13 mouse cellular contexts compared by ENCODE assay signal in genomic region chr19:37540201-37540600, GRCm38 (mm10). TPM values are rescaled to one million over a fixed set of nuclear protein-coding genes. Genes with fewer than 3 reads are reported as not detected.
DNase-seq lines count a peak whose midpoint lies in the region; ATAC-seq and TF ChIP-seq lines count a peak whose summit lies in the region.
"Had no signal": no experiment of that assay in that cellular context is flagged by ENCODE, and none has a peak within 500 bp of the region (broad histone marks: within the 10 kb centered on the region; RNA-seq: fewer than 3 reads in every experiment).

No protein-coding gene starts in this region.

- peak overlapping the region; percentile 84 for H3K27ac ChIP-seq in gastrocnemius, adult 2 months
- H3K27ac ChIP-seq in lung, postnatal 0 days (ENCODE audit: low read length), result no peak overlapping the region
- H3K27ac ChIP-seq: hindbrain, embryonic 10.5 days; neural tube, embryonic 15.5 days had no signal

- no peak for DNase-seq in gastrocnemius, adult 2 months
- no peak for DNase-seq in gastrocnemius, postnatal 14 days
- peak; percentile 70 for DNase-seq in lung, postnatal 0 days (ENCODE audit: low spot score)
- no peak for DNase-seq in lung, adult 2 months
- DNase-seq in heart, postnatal 10 days, result peak; percentile 34 to 41
- DNase-seq in lung, postnatal 4 days, result peak; percentile 19 to 32
- DNase-seq in adrenal gland, postnatal 14 days, result no peak
- DNase-seq in right cerebral cortex, postnatal 14 days, result no peak
- DNase-seq: adrenal gland, postnatal 25 days; kidney, adult 9 months had no signal

- H3K9me3 ChIP-seq in lung, postnatal 0 days (ENCODE audit: low read length), result no peaks in the 10 kb centered on the region
- H3K9me3 ChIP-seq: hindbrain, embryonic 10.5 days; neural tube, embryonic 15.5 days had no signal

- H3K4me1 ChIP-seq in lung, postnatal 0 days (ENCODE audit: insufficient read depth, low read depth, low read length), result no peaks in the 10 kb centered on the region; the same call in 1 of the 2 replicates
- H3K4me1 ChIP-seq in lung, adult 2 months (ENCODE audit: control insufficient read depth, insufficient read depth, low read length), result no peaks in the 10 kb centered on the region; the same call in none of the 2 replicates
- H3K4me1 ChIP-seq: hindbrain, embryonic 10.5 days had no signal

- TF ChIP-seq EP300 in lung, postnatal 0 days (IDR thresholded peaks at IDR 0.05), result 0 out of 2 replicates have a peak, but pooled peaks have one; percentile 46

- TF ChIP-seq POLR2A in lung, adult 2 months (IDR thresholded peaks at IDR 0.05; ENCODE audit: borderline replicate concordance, extremely low read depth, low read depth, low read length), result no peak

- no peak overlapping the region for H3K4me2 ChIP-seq in lung, postnatal 0 days (replicated peaks; ENCODE audit: low read depth, low read length)
- H3K4me2 ChIP-seq: neural tube, embryonic 15.5 days had no signal

- intact Hi-C loops in gastrocnemius, adult 2 months (cut with DNase I), result no loop called here
- intact Hi-C loops in gastrocnemius, postnatal 14 days (cut with DNase I; ENCODE audit: low total_unique reads), result no loop called here
- intact Hi-C loops in heart, postnatal 10 days (cut with DNase I), result no loop called here

- no peak for TF ChIP-seq CTCF in gastrocnemius, adult 2 months (IDR thresholded peaks at IDR 0.05)
- no peak for TF ChIP-seq CTCF in lung, postnatal 0 days (IDR thresholded peaks at IDR 0.05)
- TF ChIP-seq CTCF in lung, adult 2 months (IDR thresholded peaks at IDR 0.05; ENCODE audit: insufficient read depth, low read length), result no peak

- no peak for ATAC-seq in lung, postnatal 0 days
- ATAC-seq: forebrain, embryonic 16.5 days had no signal

- no peaks in the 10 kb centered on the region for H3K27me3 ChIP-seq in lung, postnatal 0 days (replicated peaks; ENCODE audit: insufficient read depth, low read length)

- WGBS in lung, postnatal 0 days, result 23% methylated on average over 7 of the region's 7 CpGs
- 18% methylated on average over 7 of the region's 7 CpGs for WGBS in lung, adult 2 months

- H3K4me3 ChIP-seq in gastrocnemius, adult 2 months, result no peak overlapping the region
- H3K4me3 ChIP-seq in lung, postnatal 0 days (ENCODE audit: low read depth, low read length), result no peak overlapping the region
- H3K4me3 ChIP-seq in lung, adult 2 months (replicated peaks; ENCODE audit: extremely low read depth, low read depth, low read length), result no peak overlapping the region
- H3K4me3 ChIP-seq: hindbrain, embryonic 10.5 days; neural tube, embryonic 15.5 days had no signal

- no peak overlapping the region for H3K9ac ChIP-seq in lung, postnatal 0 days (replicated peaks; ENCODE audit: low read depth)
- H3K9ac ChIP-seq: neural tube, embryonic 15.5 days had no signal

- no peaks in the 10 kb centered on the region for H3K36me3 ChIP-seq in lung, postnatal 0 days (ENCODE audit: insufficient read depth, low read length)
- H3K36me3 ChIP-seq: hindbrain, embryonic 10.5 days; neural tube, embryonic 15.5 days had no signal

RNA-seq across cellular contexts. Expression of gene Exoc6, which starts 10.0 kb away (rescaled TPM):
- total RNA-seq in gastrocnemius, adult 2 months (2021), result 10 to 100 TPM; 51.3 to 67.3 TPM
- 10 to 100 TPM; 39.4 to 41.9 TPM for total RNA-seq in gastrocnemius, postnatal 14 days (2021)
- polyA plus RNA-seq in lung, postnatal 0 days (2015; fragmentation: Nextera tagmentation; extraction: Ambion mirVana), result 11.3 and 11.9 TPM in 2 replicates
- 6.8 and 10.1 TPM in 2 replicates for polyA plus RNA-seq in lung, adult 2 months (2012; rRNA removed)
- 10 to 100 TPM; 28.0 to 29.4 TPM for total RNA-seq in heart, postnatal 10 days (2021)
- total RNA-seq in adrenal gland, postnatal 14 days (2021), result 22.5 and 26.9 TPM in 2 replicates

Comparison
In these comparisons a context has a peak if more than half of its experiments do, and no peak if none do; other contexts are left out.
1. DNase-seq: peak in lung, postnatal 0 days (single experiment), heart, postnatal 10 days (2 of 2) and lung, postnatal 4 days (2 of 2); none in gastrocnemius, adult 2 months (single experiment), gastrocnemius, postnatal 14 days (single experiment), lung, adult 2 months (single experiment), adrenal gland, postnatal 14 days (single experiment) and right cerebral cortex, postnatal 14 days (single experiment).